Mouse (Mus musculus) spleen, postnatal 36 days (tissue): ENCODE measurements around the gene Irf2.

Source experiments
- DNase-seq, 2 experiments: peaks; one replicate each; pipeline ENCODE4 v3.0.0; 2022; ENCODE audit warnings: low spot score in 2 of 2, mixed read lengths in 1 of 2

The Irf2 gene

GRCm38 (mm10) chr8:46755731-46756333 is 16.3 kb downstream of the Irf2 start:
- DNase-seq: no peak

GRCm38 (mm10) chr8:46757613-46758012 is 18.1 kb downstream of the Irf2 start:
- no peak for DNase-seq

GRCm38 (mm10) chr8:46758131-46758530 is 18.6 kb downstream of the Irf2 start:
- no peak for DNase-seq

- DNase-seq: no peak
Measured at GRCm38 (mm10) chr8:46758676-46759075, 19.1 kb downstream of the Irf2 start.

- DNase-seq: no peak
Measured at GRCm38 (mm10) chr8:46759562-46759961, 20.0 kb downstream of the Irf2 start.

- DNase-seq: no peak
Measured at GRCm38 (mm10) chr8:46760701-46761100, 21.2 kb downstream of the Irf2 start.

- no peak for DNase-seq
Measured at GRCm38 (mm10) chr8:46761454-46761853, 21.9 kb downstream of the Irf2 start.

GRCm38 (mm10) chr8:46769408-46770180 is 30.1 kb downstream of the Irf2 start:
- no peak for DNase-seq

- DNase-seq: no peak
Measured at GRCm38 (mm10) chr8:46770905-46771516, 31.5 kb downstream of the Irf2 start.

GRCm38 (mm10) chr8:46772801-46773200 is 33.3 kb downstream of the Irf2 start:
- DNase-seq: no peak

GRCm38 (mm10) chr8:46777760-46778460 is 38.4 kb downstream of the Irf2 start:
- DNase-seq: peak; percentile 51 to 61

GRCm38 (mm10) chr8:46781067-46781657 is 41.6 kb downstream of the Irf2 start:
- no peak for DNase-seq

GRCm38 (mm10) chr8:46782254-46782653 is 42.7 kb downstream of the Irf2 start:
- DNase-seq: no peak

GRCm38 (mm10) chr8:46785070-46785469 is 45.5 kb downstream of the Irf2 start:
- DNase-seq: no peak

- no peak for DNase-seq
Measured at GRCm38 (mm10) chr8:46785926-46786325, 46.4 kb downstream of the Irf2 start.

- peak in 1 of 2 experiments; percentile 41 for DNase-seq
Measured at GRCm38 (mm10) chr8:46789091-46789881, 49.8 kb downstream of the Irf2 start.

- no peak for DNase-seq
Measured at GRCm38 (mm10) chr8:46791664-46792371, 52.3 kb downstream of the Irf2 start.

- no peak for DNase-seq
Measured at GRCm38 (mm10) chr8:46792653-46793052, 53.1 kb downstream of the Irf2 start.

GRCm38 (mm10) chr8:46793248-46793647 is 53.7 kb downstream of the Irf2 start:
- DNase-seq: no peak

GRCm38 (mm10) chr8:46794317-46794716 is 54.8 kb downstream of the Irf2 start:
- DNase-seq: no peak
